Mouse (Mus musculus): ENCODE data around the gene Frs2.

- TF ChIP-seq CTCF (IDR thresholded peaks at IDR 0.05; ENCODE audit: insufficient read depth, low read depth, low read length) (no peak), POLR2A (IDR thresholded peaks at IDR 0.05; ENCODE audit: insufficient read depth, low read depth, low read length) (no peak)
Observed at GRCm38 (mm10) chr10:117049253-117049652, 99.1 kb downstream of the Frs2 start.
